Mouse (Mus musculus) urinary bladder, postnatal 25 days (tissue): Measurements from ENCODE around the gene Agxt.

Experiments used
- DNase-seq: peaks from one replicate; pipeline ENCODE4 v3.0.0; 2022; ENCODE audit warnings: low spot score

Agxt gene

DNA sequence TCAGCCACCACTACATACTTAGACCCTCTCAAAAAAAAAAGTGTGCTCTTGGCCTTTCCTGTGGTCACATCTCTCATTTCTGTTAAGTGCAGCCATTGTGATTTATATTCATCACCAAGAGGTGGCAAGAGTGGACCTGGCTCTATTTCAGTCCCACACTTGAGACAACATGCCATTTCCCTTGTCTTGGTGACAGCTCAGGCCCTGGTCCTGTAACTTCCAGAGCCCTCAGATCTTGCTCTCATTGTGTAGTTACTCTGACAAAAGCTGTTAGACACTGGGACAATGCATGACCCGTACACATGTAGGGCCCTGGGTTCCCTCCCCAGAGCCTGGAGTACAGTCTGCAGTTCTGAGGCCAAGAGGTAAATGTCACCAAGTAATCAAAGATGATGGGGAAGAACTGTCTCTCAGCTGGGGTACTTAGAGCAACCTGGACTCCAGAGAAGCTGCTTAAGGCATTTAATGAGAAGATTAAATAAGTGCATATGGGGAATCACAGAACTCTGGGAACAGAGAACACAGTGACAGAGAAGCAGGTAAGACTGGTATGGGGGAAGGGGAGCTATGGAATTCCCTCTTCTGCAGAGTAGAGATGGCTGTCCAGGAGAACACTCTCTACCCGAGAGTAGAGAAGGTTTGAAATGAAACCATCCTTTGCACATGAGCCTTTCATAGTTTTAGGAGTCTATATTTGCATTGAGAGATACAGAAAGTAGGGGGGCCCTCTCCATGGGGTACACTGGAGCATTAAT is 16.0 kb downstream of the Agxt start:
- no peak for DNase-seq

- no peak for DNase-seq
Measured at GRCm38 (mm10) chr1:93157566-93157965, 22.5 kb downstream of the Agxt start.

DNA sequence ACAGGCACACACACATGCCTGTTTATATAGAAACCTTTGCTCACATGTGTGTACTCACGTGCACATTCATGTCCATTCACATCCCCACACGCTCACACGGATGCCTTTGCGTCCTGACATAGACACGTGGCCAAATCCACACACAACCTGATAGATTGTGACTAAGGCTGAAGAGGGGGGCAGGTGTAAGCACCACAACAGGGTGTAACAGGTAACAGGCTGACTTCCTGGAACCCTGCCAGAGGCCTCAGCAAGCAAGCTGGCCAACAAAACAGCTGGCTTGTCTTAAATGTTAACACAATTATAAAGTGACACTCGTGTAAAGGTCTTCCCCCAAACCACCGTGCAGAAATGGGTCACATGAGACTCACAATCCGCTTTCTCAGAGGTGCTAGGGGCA is 23.9 kb downstream of the Agxt start:
- DNase-seq, result peak; percentile 31

- no peak for DNase-seq
Measured at GRCm38 (mm10) chr1:93159566-93160500, 24.8 kb downstream of the Agxt start.

DNA sequence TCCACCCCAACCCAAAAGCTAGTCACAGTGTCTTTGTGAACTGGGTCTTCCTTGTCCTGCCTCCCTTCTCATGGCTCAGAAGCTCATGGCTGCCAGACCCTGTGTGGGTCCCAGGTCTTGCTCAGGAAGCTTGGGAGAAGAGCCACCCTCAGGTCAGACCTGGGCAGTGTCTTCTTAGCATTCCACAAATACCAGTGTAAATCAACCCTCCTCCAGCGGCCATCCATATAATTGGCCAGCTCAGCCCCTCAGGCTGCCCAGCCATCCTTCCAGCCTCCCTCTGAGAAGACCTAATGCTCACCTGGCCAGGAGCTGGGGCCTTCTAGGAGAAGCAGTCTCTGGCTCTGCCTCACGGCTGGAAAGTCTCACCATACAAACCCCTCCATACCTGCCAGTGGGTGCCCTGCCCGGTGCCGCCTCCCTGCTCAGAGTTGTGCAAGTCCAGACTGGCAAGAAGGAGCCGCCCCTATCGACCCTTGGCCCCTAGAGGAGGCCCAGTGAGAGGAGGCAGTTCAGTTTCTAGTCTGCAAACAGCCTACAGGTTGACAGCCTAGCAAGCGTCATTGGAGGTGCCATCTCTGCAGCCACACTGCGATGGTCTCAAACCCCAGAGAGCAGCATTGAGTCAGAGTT is 25.6 kb downstream of the Agxt start, which contains the start of gene 2310007B03Rik:
2310007B03Rik (minus strand) TSS at position 448 of the 633 bp plus-strand sequence.
- no peak for DNase-seq

DNA sequence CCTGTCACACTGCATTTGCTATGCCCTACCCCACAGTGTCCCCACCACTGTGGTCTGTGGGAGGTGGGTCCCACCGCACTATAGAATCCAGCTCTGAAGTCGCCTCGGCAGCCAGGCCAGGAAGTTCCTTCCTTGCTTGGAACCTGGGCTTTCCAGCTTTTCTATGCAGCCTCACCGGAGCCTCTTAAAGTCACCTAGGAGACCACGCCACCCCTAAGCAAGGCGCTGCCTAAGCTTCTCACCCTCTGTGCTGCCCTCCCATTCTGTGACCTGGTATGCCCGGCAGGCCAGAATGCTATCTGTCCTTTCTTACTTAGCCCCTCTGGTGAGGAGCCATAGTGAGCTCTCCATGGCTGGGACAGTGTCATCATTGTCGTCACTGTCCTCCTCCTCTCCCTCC is 26.3 kb downstream of the Agxt start:
- DNase-seq, result no peak

GRCm38 (mm10) chr1:93161921-93162320 is 26.9 kb downstream of the Agxt start:
- DNase-seq, result no peak

- no peak for DNase-seq
Measured at GRCm38 (mm10) chr1:93162588-93162987, 27.5 kb downstream of the Agxt start.

GRCm38 (mm10) chr1:93165447-93165846 is 30.4 kb downstream of the Agxt start:
- DNase-seq, result no peak

DNA sequence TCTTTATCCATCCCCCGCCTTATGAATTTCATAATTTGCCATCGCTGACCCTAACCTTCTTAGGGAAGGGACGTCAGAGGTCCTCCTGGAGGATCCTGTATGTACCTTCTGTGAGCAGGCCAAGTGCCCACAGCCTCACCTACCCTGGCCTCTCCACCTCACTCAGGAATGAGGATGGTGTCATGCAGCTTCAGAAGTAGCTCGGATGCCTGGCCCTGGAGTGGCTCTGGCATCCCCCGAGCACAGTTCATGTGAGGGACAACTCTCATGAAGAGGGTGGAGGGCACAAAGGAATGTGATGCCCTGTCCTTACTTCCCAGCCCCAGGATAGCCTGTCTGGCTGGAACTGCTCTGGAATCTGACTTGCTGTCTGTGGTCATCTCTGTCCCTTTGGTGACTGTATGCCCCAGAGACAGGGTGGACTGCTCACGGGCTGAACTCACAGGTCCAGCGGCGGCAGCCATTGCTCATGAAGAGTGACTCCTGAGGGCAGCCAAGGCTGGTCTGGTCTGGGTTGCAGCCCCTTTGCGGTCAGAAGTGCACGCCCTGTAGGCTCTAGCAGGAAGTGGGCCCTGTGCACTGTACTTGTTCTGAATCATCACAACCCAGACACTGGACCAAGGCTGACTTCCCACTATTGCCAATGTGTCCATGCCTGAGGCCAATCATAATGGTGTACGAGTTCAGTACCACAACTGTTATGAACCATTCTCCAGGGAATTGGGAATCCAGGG is 31.5 kb downstream of the Agxt start:
- no peak for DNase-seq

GRCm38 (mm10) chr1:93168295-93168775 is 33.3 kb downstream of the Agxt start, which contains the start of gene Crocc2:
Gene Crocc2 (plus strand): TSS chr1:93168725.
- DNase-seq, result no peak

- no peak for DNase-seq
Measured at GRCm38 (mm10) chr1:93173665-93174064, 38.6 kb downstream of the Agxt start.

DNA sequence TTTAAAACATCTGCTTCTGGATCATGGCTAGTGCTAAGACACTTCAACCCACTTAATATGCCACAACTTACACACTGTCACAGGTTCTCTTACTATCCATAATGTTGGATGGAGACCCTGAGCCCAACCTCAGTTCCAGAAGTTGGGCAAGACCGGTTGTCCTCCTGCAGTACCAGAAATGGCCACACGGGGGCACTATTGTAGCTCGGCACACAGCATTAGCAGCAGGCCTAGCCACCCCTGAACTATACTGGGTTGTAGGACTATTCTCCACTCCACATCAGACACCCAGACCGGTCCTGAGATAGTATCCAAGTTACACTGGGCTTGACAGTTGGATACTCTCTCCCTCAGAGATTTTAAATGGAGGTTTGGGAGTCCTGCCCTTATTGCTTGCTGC is 39.4 kb downstream of the Agxt start:
- peak; percentile 85 for DNase-seq

DNA sequence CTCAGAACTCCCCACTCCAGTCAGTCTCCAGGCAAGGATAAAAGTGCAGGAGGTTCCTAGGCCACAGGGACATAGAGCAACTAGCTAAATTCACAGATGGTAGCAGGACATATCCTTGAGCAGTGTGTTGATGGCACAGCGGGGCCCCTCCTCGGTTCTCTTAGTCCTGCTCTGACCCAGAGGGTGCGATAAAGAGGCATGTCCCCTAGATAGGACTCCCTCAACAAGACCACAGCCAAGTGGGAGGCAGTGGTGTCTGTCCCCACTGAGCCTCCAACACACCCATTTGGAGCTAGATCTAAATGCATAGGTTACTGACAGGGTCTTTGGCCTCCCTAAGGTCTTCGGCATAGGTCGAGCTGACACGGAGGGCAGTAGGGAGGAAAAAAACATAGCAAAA is 40.8 kb downstream of the Agxt start:
- DNase-seq, result no peak

DNA sequence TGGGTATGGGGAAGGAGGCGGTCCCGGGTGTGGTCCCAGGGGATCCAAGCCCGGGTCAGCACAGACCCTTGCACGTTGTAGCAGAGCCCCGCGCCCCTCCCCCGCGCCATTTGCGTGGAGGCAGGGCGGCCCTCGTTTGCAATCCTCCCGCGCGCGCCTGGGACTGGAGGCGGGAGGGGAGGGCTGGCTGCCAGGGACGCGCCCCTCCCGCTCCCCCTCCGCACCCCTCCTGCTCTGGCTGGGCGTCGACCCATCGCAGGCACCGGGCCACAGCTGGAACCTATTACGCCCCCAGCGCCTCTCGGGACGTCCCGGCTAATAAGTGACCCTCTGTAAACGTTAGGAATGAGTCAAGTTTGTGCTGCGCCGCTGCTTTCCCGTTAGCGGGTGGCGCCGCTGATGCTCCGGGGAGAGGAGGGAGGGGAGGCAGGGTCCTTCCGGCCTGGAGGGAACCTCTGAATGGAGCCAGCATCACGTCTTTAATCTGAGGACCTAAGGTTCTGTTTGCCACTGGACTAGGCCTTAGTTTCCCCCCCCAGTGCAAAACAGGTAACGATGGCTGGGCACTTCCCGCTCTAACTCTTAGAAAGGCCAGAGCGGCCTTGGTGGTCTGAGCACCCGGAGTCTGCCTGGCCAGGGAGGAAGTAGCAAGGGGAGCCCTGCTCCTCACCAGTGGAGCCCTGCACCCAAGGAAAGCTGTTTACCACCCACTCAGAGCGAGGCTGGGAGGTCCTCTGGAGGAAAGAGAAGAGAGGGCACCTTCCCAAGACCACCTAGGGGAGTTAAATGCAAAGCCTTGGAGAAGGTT is 41.7 kb downstream of the Agxt start:
- peak; percentile 54 for DNase-seq

- DNase-seq, result no peak
Measured at GRCm38 (mm10) chr1:93182281-93182680, 47.2 kb downstream of the Agxt start.

DNA sequence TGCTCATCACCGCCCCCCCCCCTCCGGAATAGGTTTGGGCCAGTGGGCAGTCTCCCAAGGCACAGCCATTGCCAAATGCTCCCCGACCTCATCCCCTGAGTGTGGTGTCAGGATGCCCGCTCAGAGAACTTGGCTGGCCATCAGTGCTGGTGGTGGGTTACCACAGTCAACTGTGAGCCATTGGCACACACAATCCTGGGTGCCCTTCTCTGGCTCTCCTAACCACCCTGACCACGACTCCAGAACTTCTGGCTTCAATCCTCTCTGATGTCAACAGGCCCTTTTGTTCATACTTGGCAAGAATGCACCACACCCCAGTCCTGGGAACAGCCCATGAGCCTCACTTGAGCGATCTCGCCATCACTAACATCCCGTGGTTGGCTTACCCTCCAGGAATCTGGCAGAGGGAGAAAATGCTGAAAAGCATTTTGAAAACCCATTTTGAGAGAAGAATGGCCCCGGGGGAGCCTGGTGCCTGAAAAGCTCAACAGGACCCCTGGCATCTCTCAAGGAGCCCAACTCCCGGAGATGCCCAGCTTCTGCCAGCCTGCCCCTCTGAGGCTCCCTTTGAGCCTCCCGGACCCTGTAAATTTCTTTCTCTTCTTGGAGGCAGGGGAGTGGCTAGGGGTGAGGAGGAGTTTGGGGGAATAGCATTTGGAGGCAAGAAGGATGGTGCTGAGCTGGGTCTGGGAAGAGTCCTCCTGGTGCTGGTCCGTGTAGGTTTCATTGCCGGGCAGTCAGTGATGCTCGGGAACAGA is 49.2 kb downstream of the Agxt start:
- no peak for DNase-seq

- no peak for DNase-seq
Measured at GRCm38 (mm10) chr1:93190726-93191305, 55.8 kb downstream of the Agxt start.

DNA sequence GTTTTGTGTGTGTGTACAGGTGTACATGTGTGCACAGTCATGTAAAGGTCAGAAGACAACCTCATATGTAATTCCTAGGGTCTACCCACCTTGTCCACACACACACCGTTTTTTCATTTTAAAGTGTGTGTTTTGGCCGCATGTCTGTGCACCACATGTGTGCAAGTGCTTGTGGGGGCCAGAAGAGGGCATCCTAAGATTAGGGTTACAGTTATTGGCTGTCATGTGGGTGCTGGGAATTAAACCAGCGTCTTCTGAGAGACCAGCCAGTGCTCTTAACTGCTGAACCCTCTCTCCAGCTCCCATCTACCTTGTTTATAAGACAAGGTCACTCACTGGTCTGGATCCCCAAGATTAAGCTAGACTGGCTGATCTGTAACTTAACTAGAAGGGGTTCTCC is 59.9 kb downstream of the Agxt start:
- no peak for DNase-seq
